Mouse (Mus musculus) liver, embryonic 14.5 days (tissue): ENCODE measurements around the gene Adam15. TPM values are rescaled to one million over a fixed set of nuclear protein-coding genes. Genes with fewer than 3 reads are reported as not detected.

ENCODE experiments used
- ATAC-seq: fragments of 200-750 bp; cut with Nextera tagmentation; 2 replicates; pipeline ENCODE4 v1.8.0; 2017; ENCODE audit warnings: moderate number of reproducible peaks, mild to moderate bottlenecking, moderate library complexity; ENCODE audit not compliant: insufficient read depth
- DNase-seq, 3 experiments: peaks; one replicate each; pipeline ENCODE4 v3.0.0-alpha.2; 2012 to 2013; ENCODE audit warnings: low read depth in 3 of 3, low spot score in 3 of 3
- H3K27ac ChIP-seq: fragments of 300-500 bp; sonication (generic); 2 replicates; pipeline ENCODE4 v1.5.1; 2014; ENCODE audit warnings: moderate library complexity, mild to moderate bottlenecking, control low read depth, inconsistent platforms
- H3K27me3 ChIP-seq: fragments of 300-500 bp; sonication (generic); 2 replicates; pipeline ENCODE4 v1.6.1; 2014; ENCODE audit warnings: mild to moderate bottlenecking, low read length, moderate library complexity; ENCODE audit not compliant: control insufficient read depth, insufficient read depth
- H3K36me3 ChIP-seq: fragments of 300-500 bp; sonication (generic); replicated peaks from 2 replicates; pipeline ENCODE4 v1.6.1; 2014; ENCODE audit warnings: low read depth; ENCODE audit not compliant: control insufficient read depth, insufficient read depth
- H3K4me1 ChIP-seq, 2 experiments: fragments of 200-500 bp in 1 of 2; fragments of 300-500 bp in 1 of 2; sonication (generic) in 1 of 2; replicated peaks; 2 replicates each; pipeline ENCODE4 v1.6.1; 2012 to 2014; ENCODE audit warnings: antibody characterized with exemption in 1 of 2, inconsistent platforms in 1 of 2, low read length in 1 of 2; ENCODE audit not compliant: control insufficient read depth in 2 of 2, insufficient read depth in 2 of 2
- H3K4me2 ChIP-seq: fragments of 300-500 bp; sonication (generic); 2 replicates; pipeline ENCODE4 v1.6.1; 2014; ENCODE audit warnings: low read depth, mild to moderate bottlenecking, control low read depth, moderate library complexity
- H3K4me3 ChIP-seq, 2 experiments: fragments of 200-500 bp in 1 of 2; fragments of 300-500 bp in 1 of 2; sonication (generic) in 1 of 2; 2 replicates each; pipeline ENCODE4 v1.5.1; 2012 to 2014; ENCODE audit warnings: low read depth in 2 of 2, low read length in 2 of 2, mild to moderate bottlenecking in 2 of 2, control low read depth in 1 of 2, inconsistent platforms in 1 of 2, moderate library complexity in 1 of 2; ENCODE audit not compliant: insufficient read depth in 1 of 2
- H3K9ac ChIP-seq: fragments of 300-500 bp; sonication (generic); replicated peaks from 2 replicates; pipeline ENCODE4 v1.6.1; 2014; ENCODE audit warnings: mild to moderate bottlenecking, control low read depth, moderate library complexity
- H3K9me3 ChIP-seq: fragments of 300-500 bp; sonication (generic); 2 replicates; pipeline ENCODE4 v1.6.1; 2016; ENCODE audit warnings: low read length, mixed read lengths; ENCODE audit not compliant: control insufficient read depth
- CTCF ChIP-seq: IDR thresholded peaks from 2 replicates; pipeline ENCODE4 v1.5.1; 2016; ENCODE audit warnings: antibody characterized with exemption, low read depth, control low read depth
- EP300 ChIP-seq: IDR thresholded peaks from 2 replicates; pipeline ENCODE4 v1.6.1; 2016; ENCODE audit warnings: antibody characterized with exemption, low read depth
- WGBS: fragments of 180-500 bp; shearing (Covaris S2); extraction: QIAGEN DNeasy Blood & Tissue Kit; methylation state at CpG from one replicate; pipeline ENCODE4 v1.1.7; 2014; ENCODE audit not compliant: insufficient replicate concordance; 5-methylcytosine and 5-hydroxymethylcytosine counted together
- polyA plus RNA-seq, 2 experiments: library from polyadenylated mRNA; depleted of rRNA in 1 of 2; stranded (reverse) in 1 of 2; unstranded in 1 of 2; fragments of >200 nt; fragmentation: Nextera tagmentation in 1 of 2; extraction: Ambion mirVana in 1 of 2; gene quantifications; 2 replicates each; pipeline versions ENCODE4 v1.2.1 to v1.2.3; 2012 to 2014

Adam15 gene
- polyA plus RNA-seq (2012; rRNA removed) (6.2 TPM in 2 replicates), polyA plus RNA-seq (2014; fragmentation: Nextera tagmentation; extraction: Ambion mirVana) (4.0 and 4.9 TPM in 2 replicates)

GRCm38 (mm10) chr3:89349869-89350501 lies at the start of gene Adam15:
Gene Adam15, minus strand, starts transcription at chr3:89349996.
- Histone ChIP-seq H3K4me3 (peak within 1 kb of the TSS; percentile 41 to 57), H3K36me3 (no peaks in the 10 kb centered on the region), H3K9ac (no peak within 1 kb of the TSS), H3K27ac (no peak within 1 kb of the TSS), H3K27me3 (peaks cover 29% of the 10 kb centered on the region), H3K4me2 (peak within 1 kb of the TSS; percentile 71), H3K9me3 (no peaks in the 10 kb centered on the region), H3K4me1 (no peaks in the 10 kb centered on the region; a peak in 1 of 4 replicates)
- ATAC-seq (peak; percentile 75), DNase-seq (peak in 1 of 3 experiments; percentile 36)
- WGBS, result 1% methylated on average over 57 of the region's 59 CpGs
- no peak for TF ChIP-seq CTCF
- TF ChIP-seq EP300, result no peak

- ATAC-seq (no peak), DNase-seq (no peak)
- Histone ChIP-seq H3K36me3 (no peaks in the 10 kb centered on the region), H3K9me3 (no peaks in the 10 kb centered on the region), H3K27ac (no peak overlapping the region), H3K4me3 (peak overlapping the region in 1 of 2 experiments; percentile 61; a peak in 2 of 4 replicates), H3K9ac (peak overlapping the region; percentile 66), H3K27me3 (peaks cover 17% of the 10 kb centered on the region), H3K4me2 (peak overlapping the region; percentile 98), H3K4me1 (peaks cover 9 to 16% of the 10 kb centered on the region in 2 experiments)
- WGBS, result under 1% methylated on average over 4 of the region's 4 CpGs
- TF ChIP-seq CTCF, result no peak
Measured at GRCm38 (mm10) chr3:89396654-89397005, 46.8 kb upstream of the Adam15 start.

- DNase-seq, result peak in 1 of 3 experiments; percentile 43
- Histone ChIP-seq H3K4me1 (peaks cover 9 to 16% of the 10 kb centered on the region in 2 experiments), H3K9me3 (no peaks in the 10 kb centered on the region), H3K27ac (no peak overlapping the region), H3K36me3 (no peaks in the 10 kb centered on the region), H3K27me3 (peaks cover 20% of the 10 kb centered on the region), H3K4me3 (peak overlapping the region; percentile 58 to 61), H3K4me2 (peak overlapping the region; percentile 98), H3K9ac (peak overlapping the region; percentile 66)
- TF ChIP-seq CTCF, result peak; percentile 94
- no peak for TF ChIP-seq EP300
- under 1% methylated on average over 44 of the region's 44 CpGs for WGBS
- ATAC-seq, result no peak
Measured at GRCm38 (mm10) chr3:89395806-89396653, 46.2 kb upstream of the Adam15 start.

GRCm38 (mm10) chr3:89395419-89395805 lies 45.6 kb upstream of the Adam15 start:
- peaks cover 20% of the 10 kb centered on the region for H3K27me3 ChIP-seq
- peak overlapping the region; percentile 45 for H3K9ac ChIP-seq
- H3K4me1 ChIP-seq, result peaks cover 9 to 16% of the 10 kb centered on the region in 2 experiments
- H3K4me3 ChIP-seq, result peak overlapping the region; percentile 54 to 61
- H3K36me3 ChIP-seq, result no peaks in the 10 kb centered on the region
- WGBS, result 2% methylated on average over 10 of the region's 10 CpGs
- peak overlapping the region; percentile 98 for H3K4me2 ChIP-seq
- TF ChIP-seq EP300, result no peak
- no peak for TF ChIP-seq CTCF
- ATAC-seq, result no peak
- DNase-seq, result no peak
- H3K9me3 ChIP-seq, result no peaks in the 10 kb centered on the region
- no peak overlapping the region for H3K27ac ChIP-seq

- Histone ChIP-seq H3K27ac (no peak overlapping the region), H3K9me3 (no peaks in the 10 kb centered on the region), H3K9ac (peak overlapping the region; percentile 45), H3K36me3 (no peaks in the 10 kb centered on the region), H3K4me3 (peak overlapping the region; percentile 54 to 61), H3K27me3 (peaks cover 20% of the 10 kb centered on the region), H3K4me2 (peak overlapping the region; percentile 98), H3K4me1 (peaks cover 9 to 16% of the 10 kb centered on the region in 2 experiments)
- ATAC-seq (peak; percentile 20; the same call in 1 of the 2 replicates), DNase-seq (peak; percentile 68 to 74 (median 70))
- no peak; the same call in 1 of the 2 replicates for TF ChIP-seq EP300
- no peak for TF ChIP-seq CTCF
- under 1% methylated on average over 12 of the region's 12 CpGs for WGBS
Measured at GRCm38 (mm10) chr3:89394894-89395256, 45.1 kb upstream of the Adam15 start.
